ENCODE assay signal across 10 mouse cellular contexts in the genomic region with DNA sequence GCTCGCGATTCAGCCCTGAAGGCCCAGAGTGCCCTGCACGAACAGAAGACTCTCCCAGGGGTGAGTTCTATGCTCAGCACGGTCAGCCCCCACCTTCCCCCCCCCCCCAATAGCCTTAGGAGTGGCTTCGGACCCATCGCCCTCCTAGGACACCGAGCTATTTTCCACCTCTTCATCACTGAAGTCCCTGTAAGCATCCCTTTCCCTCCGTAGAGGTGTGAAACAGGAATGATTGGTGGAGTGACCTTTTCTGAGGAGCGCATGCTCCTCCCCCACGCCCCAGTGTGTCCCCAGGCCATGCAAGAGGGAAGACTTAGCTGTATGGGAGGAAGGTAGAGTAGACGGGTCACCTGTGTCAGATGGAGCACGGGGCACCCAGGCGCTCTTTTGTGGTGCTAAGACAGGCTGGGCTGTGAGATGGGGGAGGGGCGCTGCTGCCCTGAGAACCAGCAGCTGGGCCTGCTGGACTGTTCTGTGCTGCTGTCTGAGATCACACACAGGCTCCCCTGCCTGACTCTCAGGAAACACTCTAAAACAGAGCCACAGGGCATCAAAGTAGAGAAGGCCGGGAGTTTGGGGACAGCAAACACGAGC. TPM values are rescaled to one million over a fixed set of nuclear protein-coding genes. Genes with fewer than 3 reads are reported as not detected.
DNase-seq lines count a peak whose midpoint lies in the region; ATAC-seq lines count a peak whose summit lies in the region.
"Had no signal": no experiment of that assay in that cellular context is flagged by ENCODE, and none has a peak within 500 bp of the region (broad histone marks: within the 10 kb centered on the region; RNA-seq: fewer than 3 reads in every experiment).

Gene Riiad1, minus strand, starts transcription at position 51 of the 594 bp plus-strand sequence.

- 0 out of 2 replicates have a peak, but pooled peaks cover 2% of the 10 kb centered on the region for H3K4me1 ChIP-seq in kidney, embryonic 16.5 days (ENCODE audit: insufficient read depth, low read length)
- H3K4me1 ChIP-seq in embryonic facial prominence, embryonic 11.5 days (ENCODE audit: control insufficient read depth, insufficient read depth, low read length) = no peaks in the 10 kb centered on the region; the same call in 1 of the 2 replicates
- peaks cover 83% of the 10 kb centered on the region for H3K4me1 ChIP-seq in hindbrain, embryonic 13.5 days (replicated peaks)
- peaks cover 69% of the 10 kb centered on the region for H3K4me1 ChIP-seq in neural tube, embryonic 12.5 days

- H3K9ac ChIP-seq in kidney, embryonic 16.5 days (replicated peaks; ENCODE audit: low read length) = no peak within 1 kb of the TSS
- no peak within 1 kb of the TSS for H3K9ac ChIP-seq in embryonic facial prominence, embryonic 11.5 days (replicated peaks; ENCODE audit: low read length)
- H3K9ac ChIP-seq in hindbrain, embryonic 13.5 days = peak within 1 kb of the TSS; percentile 93
- peak within 1 kb of the TSS; percentile 86 for H3K9ac ChIP-seq in neural tube, embryonic 12.5 days

- no peaks in the 10 kb centered on the region for H3K9me3 ChIP-seq in kidney, embryonic 16.5 days (ENCODE audit: low read length)
- no peaks in the 10 kb centered on the region for H3K9me3 ChIP-seq in embryonic facial prominence, embryonic 11.5 days (replicated peaks; ENCODE audit: control insufficient read depth, low read length)
- no peaks in the 10 kb centered on the region for H3K9me3 ChIP-seq in hindbrain, embryonic 13.5 days
- no peaks in the 10 kb centered on the region for H3K9me3 ChIP-seq in neural tube, embryonic 12.5 days

- no peak within 1 kb of the TSS for H3K27ac ChIP-seq in kidney, embryonic 16.5 days (ENCODE audit: low read length)
- H3K27ac ChIP-seq in embryonic facial prominence, embryonic 11.5 days (replicated peaks; ENCODE audit: low read depth, low read length) = no peak within 1 kb of the TSS
- H3K27ac ChIP-seq in hindbrain, embryonic 13.5 days = peak within 1 kb of the TSS; percentile 94
- H3K27ac ChIP-seq in neural tube, embryonic 12.5 days = 0 out of 2 replicates have a peak within 1 kb of the TSS, but pooled peaks have one; percentile 54

- no peak for DNase-seq in kidney, adult 9 months
- no peak for DNase-seq in embryonic facial prominence, embryonic 11.5 days (ENCODE audit: low spot score)
- DNase-seq in urinary bladder, adult 2 months (ENCODE audit: low spot score) = no peak
- no peak for DNase-seq in testis, postnatal 10 days (ENCODE audit: low spot score)
- no peak for DNase-seq in layer of hippocampus, postnatal 14 days (ENCODE audit: low spot score in 2 of 2)
- DNase-seq: cerebellum, adult 8-10 months had no signal

- H3K27me3 ChIP-seq in kidney, embryonic 16.5 days (ENCODE audit: insufficient read depth, low read length) = peaks cover 15% of the 10 kb centered on the region
- peaks cover 2% of the 10 kb centered on the region; the same call in 1 of the 2 replicates for H3K27me3 ChIP-seq in embryonic facial prominence, embryonic 11.5 days (ENCODE audit: control insufficient read depth, insufficient read depth, low read length)
- no peaks in the 10 kb centered on the region for H3K27me3 ChIP-seq in hindbrain, embryonic 13.5 days
- peaks cover 6% of the 10 kb centered on the region; the same call in 1 of the 2 replicates for H3K27me3 ChIP-seq in neural tube, embryonic 12.5 days (replicated peaks)
- H3K27me3 ChIP-seq: Patski had no signal

- peak within 1 kb of the TSS; percentile 43 for H3K4me2 ChIP-seq in kidney, embryonic 16.5 days (replicated peaks; ENCODE audit: low read depth, low read length)
- peak within 1 kb of the TSS; percentile 25 for H3K4me2 ChIP-seq in embryonic facial prominence, embryonic 11.5 days (ENCODE audit: low read depth, low read length)
- H3K4me2 ChIP-seq in hindbrain, embryonic 13.5 days = peak within 1 kb of the TSS; percentile 98
- peak within 1 kb of the TSS; percentile 82 for H3K4me2 ChIP-seq in neural tube, embryonic 12.5 days (replicated peaks)

- no peak for ATAC-seq in kidney, embryonic 16.5 days (ENCODE audit: low FRiP score, low TSS enrichment)
- ATAC-seq in embryonic facial prominence, embryonic 11.5 days (replicated peaks; ENCODE audit: insufficient number of reproducible peaks, low FRiP score, low TSS enrichment, low read depth) = no peak
- ATAC-seq in hindbrain, embryonic 13.5 days (ENCODE audit: low FRiP score) = no peak
- no peak for ATAC-seq in neural tube, embryonic 12.5 days (ENCODE audit: low FRiP score, low read depth)
- ATAC-seq: Patski had no signal

- H3K36me3 ChIP-seq in kidney, embryonic 16.5 days (ENCODE audit: insufficient read depth, low read length) = no peaks in the 10 kb centered on the region
- H3K36me3 ChIP-seq in embryonic facial prominence, embryonic 11.5 days (replicated peaks; ENCODE audit: control insufficient read depth, insufficient read depth, low read depth, low read length) = no peaks in the 10 kb centered on the region
- H3K36me3 ChIP-seq in hindbrain, embryonic 13.5 days = peaks cover 28% of the 10 kb centered on the region
- peaks cover 15% of the 10 kb centered on the region; the same call in 1 of the 2 replicates for H3K36me3 ChIP-seq in neural tube, embryonic 12.5 days

- H3K4me3 ChIP-seq in kidney, embryonic 16.5 days (ENCODE audit: low read length) = 0 out of 2 replicates have a peak within 1 kb of the TSS, but pooled peaks have one; percentile 22
- peak within 1 kb of the TSS; percentile 24 for H3K4me3 ChIP-seq in embryonic facial prominence, embryonic 11.5 days (ENCODE audit: low read depth, low read length)
- peak within 1 kb of the TSS; percentile 77 for H3K4me3 ChIP-seq in hindbrain, embryonic 13.5 days
- H3K4me3 ChIP-seq in neural tube, embryonic 12.5 days = peak within 1 kb of the TSS; percentile 59

- WGBS in kidney, embryonic 16.5 days = 10% methylated on average over 16 of the region's 16 CpGs
- 8% methylated on average over 16 of the region's 16 CpGs for WGBS in embryonic facial prominence, embryonic 11.5 days
- WGBS in hindbrain, embryonic 13.5 days = 8% methylated on average over 16 of the region's 16 CpGs
- WGBS in neural tube, embryonic 12.5 days = 12% methylated on average over 16 of the region's 16 CpGs

RNA-seq across cellular contexts. Expression of gene Riiad1, which starts in this region (rescaled TPM):
- 0.99 and 1.7 TPM in 2 replicates for polyA plus RNA-seq in kidney, embryonic 16.5 days (2015; fragmentation: Nextera tagmentation; extraction: Ambion mirVana)
- polyA plus RNA-seq in embryonic facial prominence, embryonic 11.5 days (2014; fragmentation: Nextera tagmentation; extraction: Ambion mirVana) = 3.0 and 3.4 TPM in 2 replicates
- polyA plus RNA-seq in hindbrain, embryonic 13.5 days (2015; fragmentation: Nextera tagmentation; extraction: Ambion mirVana) = 25.0 and 27.1 TPM in 2 replicates
- 11.9 and 12.9 TPM in 2 replicates for polyA plus RNA-seq in neural tube, embryonic 12.5 days (2016; fragmentation: Nextera tagmentation; extraction: Ambion mirVana)
- 1.2 and 2.4 TPM in 2 replicates for polyA plus RNA-seq in urinary bladder, adult 2 months (2012; rRNA removed)
- total RNA-seq in layer of hippocampus, postnatal 14 days (2021) = 1 to 10 TPM; 6.0 to 7.1 TPM

Comparison
In these comparisons a context has a peak if more than half of its experiments do, and no peak if none do; other contexts are left out.
1. H3K27ac ChIP-seq: peak in hindbrain, embryonic 13.5 days (single experiment) and neural tube, embryonic 12.5 days (single experiment); none in kidney, embryonic 16.5 days (single experiment) and embryonic facial prominence, embryonic 11.5 days (single experiment).
2. H3K4me2 ChIP-seq: peak in every context shown above with its lines; median percentile 98 in hindbrain, embryonic 13.5 days; 82 in neural tube, embryonic 12.5 days; 43 in kidney, embryonic 16.5 days; 25 in embryonic facial prominence, embryonic 11.5 days.
3. H3K4me3 ChIP-seq: peak in every context shown above with its lines; median percentile 77 in hindbrain, embryonic 13.5 days; 59 in neural tube, embryonic 12.5 days; 24 in embryonic facial prominence, embryonic 11.5 days; 22 in kidney, embryonic 16.5 days.
4. H3K9ac ChIP-seq: peak in hindbrain, embryonic 13.5 days (single experiment) and neural tube, embryonic 12.5 days (single experiment); none in kidney, embryonic 16.5 days (single experiment) and embryonic facial prominence, embryonic 11.5 days (single experiment).